Mouse (Mus musculus) T-helper 2 cell (primary cell): ENCODE measurements around the gene Prrg2.
"Not testable (repeated sequence)": the region's sequence is repeated elsewhere in the genome, so short reads cannot be mapped to it uniquely, and the experiment has no call there.

Experiments used
- in situ Hi-C: fragments of 300-600 bp; cut with MboI, MseI; formaldehyde crosslinking; loops from one replicate; pipeline ENCODE4 v1.15.1; 2025; ENCODE audit warnings: high pct_unique_total_duplicates

Gene Prrg2

GRCm38 (mm10) chr7:45036702-45037101 is 25.8 kb downstream of the Prrg2 start:
- in situ Hi-C loops, result no loop called here

GRCm38 (mm10) chr7:45035631-45036030 is 26.8 kb downstream of the Prrg2 start:
- in situ Hi-C loops, result no loop called here

GRCm38 (mm10) chr7:45033722-45034359 is 28.6 kb downstream of the Prrg2 start:
- in situ Hi-C loops, result no loop called here

GRCm38 (mm10) chr7:45030857-45031256 is 31.6 kb downstream of the Prrg2 start:
- in situ Hi-C loops, result no loop called here

- in situ Hi-C loops, result no loop called here
These were observed 32.5 kb downstream of the Prrg2 start for GRCm38 (mm10) chr7:45029995-45030394.

- in situ Hi-C loops, result no loop called here
These were observed 34.1 kb downstream of the Prrg2 start for GRCm38 (mm10) chr7:45028351-45028750.

- in situ Hi-C loops, result no loop called here
These were observed 34.7 kb downstream of the Prrg2 start for GRCm38 (mm10) chr7:45027761-45028160.

GRCm38 (mm10) chr7:45026256-45026655 is 36.2 kb downstream of the Prrg2 start:
- in situ Hi-C loops, result no loop called here

- in situ Hi-C loops, result no loop called here
These were observed 36.8 kb downstream of the Prrg2 start for GRCm38 (mm10) chr7:45025601-45026220.

- in situ Hi-C loops, result no loop called here
These were observed 37.9 kb downstream of the Prrg2 start for GRCm38 (mm10) chr7:45024281-45025248.

GRCm38 (mm10) chr7:45023711-45024110 is 38.8 kb downstream of the Prrg2 start:
- in situ Hi-C loops, result not testable (repeated sequence)

- in situ Hi-C loops, result no loop called here
These were observed 42.3 kb downstream of the Prrg2 start for GRCm38 (mm10) chr7:45020225-45020624.

- in situ Hi-C loops, result loop anchor here (5.0 kb wide), 1 partner anchor 38 kb away; no protein-coding TSS in a partner anchor
These were observed 43.4 kb downstream of the Prrg2 start for GRCm38 (mm10) chr7:45019031-45019571.

- in situ Hi-C loops, result loop anchor here (5.0 kb wide), 1 partner anchor 40 kb away; no protein-coding TSS in a partner anchor
These were observed 45.0 kb downstream of the Prrg2 start, which contains the start of gene Rras for GRCm38 (mm10) chr7:45017242-45018061. Rras (plus strand) TSS chr7:45017961.

- in situ Hi-C loops, result loop anchor here (5.0 kb wide), 1 partner anchor 41 kb away; no protein-coding TSS in a partner anchor
These were observed 45.7 kb downstream of the Prrg2 start for GRCm38 (mm10) chr7:45016761-45017160.

GRCm38 (mm10) chr7:45015957-45016612 is 46.4 kb downstream of the Prrg2 start, which contains the start of gene Scaf1:
Scaf1 (minus strand) TSS chr7:45016363.
- in situ Hi-C loops, result loop anchor here (5.0 kb wide), 1 partner anchor 41 kb away; no protein-coding TSS in a partner anchor

- in situ Hi-C loops, result loop anchor here (5.0 kb wide), 1 partner anchor 42 kb away; no protein-coding TSS in a partner anchor
These were observed 47.0 kb downstream of the Prrg2 start for GRCm38 (mm10) chr7:45015344-45015956.

- in situ Hi-C loops, result no loop called here
These were observed 48.4 kb downstream of the Prrg2 start for GRCm38 (mm10) chr7:45014096-45014451.

- in situ Hi-C loops, result no loop called here
These were observed 48.9 kb downstream of the Prrg2 start for GRCm38 (mm10) chr7:45013366-45014095.
